Mouse (Mus musculus) liver, postnatal 0 days (tissue): ENCODE data around the gene Sept3. TPM values are rescaled to one million over a fixed set of nuclear protein-coding genes. Genes with fewer than 3 reads are reported as not detected.
A peak's percentile ranks its signal among the peaks of the same experiment; 100 is the strongest.
"Not testable (repeated sequence)": the region's sequence is repeated elsewhere in the genome, so short reads cannot be mapped to it uniquely, and the experiment has no call there.

ENCODE experiments used
- ATAC-seq: fragments of 200-750 bp; cut with Nextera tagmentation; 2 replicates; pipeline ENCODE4 v1.8.0; 2017; ENCODE audit warnings: mild to moderate bottlenecking, moderate library complexity
- DNase-seq: peaks from one replicate; pipeline ENCODE4 v3.0.0-alpha.2; 2016
- H3K27ac ChIP-seq: fragments of 300-500 bp; sonication (generic); 2 replicates; pipeline ENCODE4 v1.5.1; 2014; ENCODE audit warnings: antibody characterized with exemption, moderate library complexity, mild to moderate bottlenecking, low read depth
- H3K27me3 ChIP-seq: fragments of 300-500 bp; sonication (generic); 2 replicates; pipeline ENCODE4 v1.6.1; 2014; ENCODE audit warnings: low read length, control low read depth, mixed read lengths; ENCODE audit not compliant: insufficient read depth
- H3K36me3 ChIP-seq: fragments of 300-500 bp; sonication (generic); replicated peaks from 2 replicates; pipeline ENCODE4 v1.6.1; 2014; ENCODE audit warnings: mild to moderate bottlenecking, control low read depth, low read length, moderate library complexity, mixed read lengths; ENCODE audit not compliant: insufficient read depth
- H3K4me1 ChIP-seq: fragments of 300-500 bp; sonication (generic); 2 replicates; pipeline ENCODE4 v1.6.1; 2014; ENCODE audit warnings: antibody characterized with exemption, mild to moderate bottlenecking, control low read depth; ENCODE audit not compliant: insufficient read depth
- H3K4me2 ChIP-seq: fragments of 300-500 bp; sonication (generic); 2 replicates; pipeline ENCODE4 v1.6.1; 2014; ENCODE audit warnings: low read depth, mild to moderate bottlenecking, low read length, moderate library complexity, mixed read lengths
- H3K4me3 ChIP-seq: fragments of 300-500 bp; sonication (generic); 2 replicates; pipeline ENCODE4 v1.5.1; 2014; ENCODE audit warnings: low read depth, low read length
- H3K9ac ChIP-seq: fragments of 300-500 bp; sonication (generic); replicated peaks from 2 replicates; pipeline ENCODE4 v1.6.1; 2014; ENCODE audit warnings: mild to moderate bottlenecking, moderate library complexity
- H3K9me3 ChIP-seq: fragments of 300-500 bp; sonication (generic); 2 replicates; pipeline ENCODE4 v1.6.1; 2016; ENCODE audit warnings: mild to moderate bottlenecking, control low read depth, low read length, mixed read lengths
- CTCF ChIP-seq: sonication (generic); IDR thresholded peaks from 2 replicates; pipeline ENCODE4 v1.5.1; 2016; ENCODE audit warnings: antibody characterized with exemption, low read depth
- EP300 ChIP-seq: IDR thresholded peaks from 2 replicates; pipeline ENCODE4 v1.6.1; 2016; ENCODE audit warnings: antibody characterized with exemption, low read depth, mild to moderate bottlenecking
- WGBS: fragments of 180-500 bp; shearing (Covaris S2); extraction: QIAGEN DNeasy Blood & Tissue Kit; methylation state at CpG from one replicate; pipeline ENCODE4 v1.1.7; 2014; ENCODE audit not compliant: insufficient replicate concordance; 5-methylcytosine and 5-hydroxymethylcytosine counted together
- polyA plus RNA-seq: library from polyadenylated mRNA; unstranded; fragments of >200 nt; fragmentation: Nextera tagmentation; extraction: Ambion mirVana; gene quantifications from 2 replicates; pipeline ENCODE4 v1.2.1, GENCODE M21; 2015

The Sept3 gene
- polyA plus RNA-seq, 1 experiment from 2014 or later = 0.06 TPM

DNA sequence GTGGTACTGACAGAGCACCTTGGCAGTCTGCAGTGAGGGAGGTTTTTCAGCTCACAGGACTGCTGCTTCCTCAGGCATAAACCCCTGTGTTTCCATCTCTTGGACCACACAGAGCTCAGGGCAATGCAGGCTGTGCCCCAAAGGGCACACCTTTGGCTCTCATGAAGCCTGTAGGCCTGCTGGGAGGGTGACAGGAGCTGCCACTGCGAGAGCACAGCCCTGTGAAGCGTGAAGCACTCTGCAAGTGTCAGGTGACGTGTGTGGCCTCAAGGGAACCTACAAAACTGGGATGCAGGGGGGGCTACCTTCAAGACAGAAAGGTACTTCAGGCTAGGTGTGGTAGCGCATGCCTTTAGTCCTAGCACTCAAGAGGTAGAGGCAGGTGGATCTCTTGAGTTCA, 42.0 kb upstream of the Sept3 start:
- Histone ChIP-seq H3K4me2 (no peak overlapping the region), H3K4me1 (peaks cover 20% of the 10 kb centered on the region), H3K36me3 (no peaks in the 10 kb centered on the region), H3K27me3 (no peaks in the 10 kb centered on the region), H3K9ac (no peak overlapping the region), H3K9me3 (no peaks in the 10 kb centered on the region), H3K4me3 (no peak overlapping the region), H3K27ac (no peak overlapping the region)
- ATAC-seq = no peak
- WGBS = 80% methylated on average over 4 of the region's 4 CpGs
- TF ChIP-seq EP300 (no peak), CTCF (no peak)
- DNase-seq = no peak

DNA sequence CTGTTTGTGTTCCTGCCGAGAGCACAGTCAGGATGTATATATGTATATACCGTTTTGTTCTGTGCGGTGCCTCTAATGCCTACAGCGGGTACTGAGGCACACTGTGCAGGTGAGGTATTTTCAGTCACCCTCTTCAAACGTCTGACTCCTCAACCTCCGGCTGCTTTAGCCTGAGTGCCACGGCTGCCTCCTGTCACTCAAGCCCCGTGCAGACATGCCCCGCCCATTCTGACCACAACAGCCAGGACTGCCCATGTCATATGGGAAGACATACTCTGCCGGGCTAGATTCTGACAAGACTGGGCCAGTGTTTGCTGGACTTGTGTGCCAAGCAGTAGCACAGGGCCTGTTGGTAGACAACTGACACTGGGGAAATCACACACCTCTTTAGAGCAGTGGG, 39.0 kb upstream of the Sept3 start:
- H3K9ac ChIP-seq = no peak overlapping the region
- TF ChIP-seq EP300 = no peak
- TF ChIP-seq CTCF = no peak
- H3K4me2 ChIP-seq = no peak overlapping the region
- WGBS = 45% methylated on average over 10 of the region's 10 CpGs
- H3K36me3 ChIP-seq = peaks cover 12% of the 10 kb centered on the region
- H3K27ac ChIP-seq = no peak overlapping the region
- peaks cover 3% of the 10 kb centered on the region for H3K4me1 ChIP-seq
- no peak overlapping the region for H3K4me3 ChIP-seq
- no peak for ATAC-seq
- H3K27me3 ChIP-seq = no peaks in the 10 kb centered on the region
- DNase-seq = peak; percentile 29
- no peaks in the 10 kb centered on the region for H3K9me3 ChIP-seq

DNA sequence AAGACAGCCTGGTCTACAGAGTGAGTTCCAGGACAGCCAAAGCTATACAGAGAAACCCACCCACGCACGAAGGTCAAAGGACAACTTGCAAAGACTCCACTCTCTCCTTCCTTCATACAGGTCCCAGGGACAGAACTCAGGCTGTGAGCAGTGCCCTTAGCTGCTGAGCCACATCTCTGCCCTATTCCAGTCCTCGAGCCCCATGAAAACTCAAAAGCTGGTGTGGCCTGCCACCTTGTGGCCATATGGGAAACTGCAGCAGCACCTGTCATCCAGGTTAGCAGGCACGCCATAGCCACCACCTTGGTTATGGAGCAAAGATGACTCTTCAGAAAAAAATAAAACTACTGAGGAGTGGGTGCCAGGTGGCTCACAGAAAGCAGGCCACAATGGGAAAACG, 38.1 kb upstream of the Sept3 start:
- H3K9ac ChIP-seq = no peak overlapping the region
- no peaks in the 10 kb centered on the region for H3K9me3 ChIP-seq
- H3K4me2 ChIP-seq = no peak overlapping the region
- no peaks in the 10 kb centered on the region; the same call in 1 of the 2 replicates for H3K4me1 ChIP-seq
- peaks cover 12% of the 10 kb centered on the region for H3K36me3 ChIP-seq
- WGBS = 22% methylated on average over 5 of the region's 5 CpGs
- TF ChIP-seq CTCF (peak; percentile 98), EP300 (no peak)
- ATAC-seq = peak; percentile 65
- no peaks in the 10 kb centered on the region for H3K27me3 ChIP-seq
- DNase-seq = peak; percentile 89
- H3K4me3 ChIP-seq = no peak overlapping the region
- H3K27ac ChIP-seq = no peak overlapping the region

DNA sequence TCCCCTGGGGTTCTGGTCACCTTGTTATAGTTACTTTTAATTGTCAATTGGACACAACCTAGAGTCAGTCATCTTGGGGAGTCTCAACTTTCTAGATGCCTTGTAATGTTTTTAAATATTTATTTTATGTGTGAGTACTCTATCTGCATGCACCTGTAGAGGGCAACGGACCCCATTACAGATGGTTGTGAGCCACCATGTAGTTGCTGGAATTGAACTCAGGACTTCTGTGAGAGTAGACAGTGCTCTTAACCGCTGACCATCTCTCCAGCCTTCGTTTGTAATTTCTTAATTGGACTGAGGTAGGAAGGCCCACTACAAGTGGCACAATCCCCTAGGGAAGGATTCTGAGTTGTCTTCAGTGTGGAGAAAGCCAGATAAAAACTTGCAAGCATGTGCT, 31.4 kb upstream of the Sept3 start:
- Histone ChIP-seq H3K9me3 (no peaks in the 10 kb centered on the region), H3K27ac (peak overlapping the region; percentile 76), H3K4me2 (peak overlapping the region; percentile 98), H3K27me3 (no peaks in the 10 kb centered on the region), H3K9ac (peak overlapping the region; percentile 67), H3K36me3 (peaks cover 9% of the 10 kb centered on the region), H3K4me3 (peak overlapping the region; percentile 72), H3K4me1 (peaks cover 16% of the 10 kb centered on the region)
- TF ChIP-seq EP300 = no peak
- TF ChIP-seq CTCF = no peak; the same call in 1 of the 2 replicates
- 64% methylated on average over 3 of the region's 3 CpGs for WGBS
- ATAC-seq = no peak
- no peak for DNase-seq

DNA sequence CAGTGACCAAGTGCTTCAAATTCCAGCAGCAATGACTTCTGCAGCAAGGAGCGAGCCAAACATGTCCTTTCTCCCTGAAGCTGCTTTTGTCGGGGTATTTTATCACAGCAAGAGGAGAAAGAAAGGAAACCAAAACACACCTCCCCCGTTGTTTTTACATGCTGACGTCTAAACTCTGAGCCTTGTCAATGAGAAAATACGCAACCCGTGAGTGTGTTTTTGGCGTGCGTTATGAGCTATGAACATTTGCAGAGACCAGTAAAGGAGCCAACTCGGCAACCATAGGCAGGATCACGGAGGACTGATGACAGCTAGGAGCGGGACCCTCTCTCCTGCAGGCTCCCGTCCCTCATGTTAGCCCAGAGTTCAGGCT, 31.0 kb upstream of the Sept3 start:
- peak overlapping the region; percentile 76 for H3K27ac ChIP-seq
- peak overlapping the region; percentile 98 for H3K4me2 ChIP-seq
- H3K9me3 ChIP-seq = no peaks in the 10 kb centered on the region
- H3K4me3 ChIP-seq = peak overlapping the region; percentile 72
- no peak for ATAC-seq
- TF ChIP-seq CTCF (no peak), EP300 (no peak)
- peak overlapping the region; percentile 67 for H3K9ac ChIP-seq
- H3K36me3 ChIP-seq = peaks cover 8% of the 10 kb centered on the region
- no peak for DNase-seq
- WGBS = 4% methylated on average over 12 of the region's 12 CpGs
- H3K4me1 ChIP-seq = peaks cover 16% of the 10 kb centered on the region
- H3K27me3 ChIP-seq = no peaks in the 10 kb centered on the region

DNA sequence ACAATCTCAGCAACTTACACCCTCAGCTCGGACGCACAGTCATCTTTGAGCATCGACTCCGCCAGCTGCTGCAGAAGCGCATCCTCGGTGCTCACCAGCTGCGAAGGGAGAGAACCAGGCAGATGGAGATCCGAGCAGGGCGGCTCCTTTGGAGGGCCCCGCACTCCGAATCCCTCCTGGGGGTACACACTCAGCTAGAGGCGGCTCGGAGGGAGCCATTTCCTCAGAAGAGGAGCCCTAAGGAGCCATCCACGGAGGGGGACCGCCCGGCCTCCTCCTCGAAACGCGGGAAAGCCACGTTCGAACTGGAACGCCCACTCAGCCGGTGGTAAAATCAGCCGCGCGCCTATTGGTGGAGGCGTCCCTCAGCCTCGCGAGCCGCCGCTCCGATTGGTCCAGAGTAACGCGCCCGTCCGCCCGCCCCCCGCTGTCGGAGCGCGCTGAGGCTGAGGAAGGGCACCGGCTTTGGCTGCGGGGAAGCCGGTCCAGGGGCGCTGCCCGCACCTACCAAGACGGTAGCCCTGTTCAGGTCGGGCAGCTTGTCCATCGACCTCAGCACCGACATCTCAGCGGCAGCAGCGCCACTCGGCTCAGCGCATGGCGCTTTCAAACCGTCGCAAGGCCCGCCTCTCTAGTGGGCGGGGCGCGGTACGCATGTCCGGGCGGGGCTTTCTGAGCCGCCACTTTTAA, 30.4 kb upstream of the Sept3 start, which contains the start of gene Cenpm:
Cenpm (minus strand) TSS at position 634 of the 690 bp plus-strand sequence.
- Histone ChIP-seq H3K9me3 (no peaks in the 10 kb centered on the region), H3K9ac (peak within 1 kb of the TSS; percentile 67), H3K4me1 (peaks cover 16% of the 10 kb centered on the region), H3K4me3 (peak within 1 kb of the TSS; percentile 72), H3K4me2 (peak within 1 kb of the TSS; percentile 98), H3K27me3 (no peaks in the 10 kb centered on the region), H3K27ac (peak within 1 kb of the TSS; percentile 76), H3K36me3 (peaks cover 3% of the 10 kb centered on the region; the same call in 1 of the 2 replicates)
- DNase-seq (peak; percentile 95), ATAC-seq (peak; percentile 96)
- TF ChIP-seq EP300 = no peak
- TF ChIP-seq CTCF = no peak
- under 1% methylated on average over 65 of the region's 65 CpGs for WGBS

DNA sequence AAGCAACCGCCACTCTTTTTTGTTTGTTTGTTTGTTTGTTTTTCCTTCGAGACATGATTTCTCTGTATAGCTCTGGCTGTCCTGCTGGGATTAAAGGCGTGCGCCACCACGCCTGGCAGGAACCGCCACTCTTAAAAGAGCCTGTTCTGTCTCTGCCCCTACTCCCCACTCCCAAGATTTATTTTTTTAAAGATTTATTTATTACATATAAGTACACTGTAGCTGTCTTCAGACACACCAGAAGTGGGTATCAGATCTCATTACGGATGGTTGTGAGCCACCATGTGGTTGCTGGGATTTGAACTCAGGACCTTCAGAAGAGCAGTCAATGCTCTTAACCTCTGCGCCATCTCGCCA, 29.9 kb upstream of the Sept3 start:
- not testable (repeated sequence) for H3K36me3 ChIP-seq, H3K27me3 ChIP-seq, ATAC-seq, DNase-seq, H3K9me3 ChIP-seq
- Histone ChIP-seq H3K4me2 (peak overlapping the region; percentile 98), H3K9ac (peak overlapping the region; percentile 67), H3K27ac (peak overlapping the region; percentile 76), H3K4me3 (peak overlapping the region; percentile 72), H3K4me1 (peaks cover 16% of the 10 kb centered on the region)
- 24% methylated on average over 9 of the region's 9 CpGs for WGBS
